Mouse (Mus musculus) kidney, embryonic 15.5 days (tissue): ENCODE measurements around the gene Npl. TPM values are rescaled to one million over a fixed set of nuclear protein-coding genes. Genes with fewer than 3 reads are reported as not detected.

Experiments
- ATAC-seq: fragments of 200-750 bp; cut with Nextera tagmentation; replicated peaks from 2 replicates; pipeline ENCODE4 v1.8.0; 2017; ENCODE audit warnings: moderate TSS enrichment; ENCODE audit not compliant: low FRiP score
- H3K27ac ChIP-seq: fragments of 300-500 bp; sonication (generic); 2 replicates; pipeline ENCODE4 v1.5.1; 2015; ENCODE audit warnings: mild to moderate bottlenecking, inconsistent platforms
- H3K27me3 ChIP-seq: fragments of 300-500 bp; sonication (generic); 2 replicates; pipeline ENCODE4 v1.6.1; 2015; ENCODE audit warnings: inconsistent platforms
- H3K36me3 ChIP-seq: fragments of 300-500 bp; sonication (generic); 2 replicates; pipeline ENCODE4 v1.6.1; 2015; ENCODE audit warnings: inconsistent platforms
- H3K4me1 ChIP-seq: fragments of 300-500 bp; sonication (generic); 2 replicates; pipeline ENCODE4 v1.6.1; 2015; ENCODE audit warnings: inconsistent platforms
- H3K4me2 ChIP-seq: fragments of 300-500 bp; sonication (generic); 2 replicates; pipeline ENCODE4 v1.6.1; 2015; ENCODE audit warnings: moderate library complexity, mild to moderate bottlenecking, inconsistent platforms
- H3K4me3 ChIP-seq: fragments of 300-500 bp; sonication (generic); replicated peaks from 2 replicates; pipeline ENCODE4 v1.5.1; 2015; ENCODE audit warnings: mild to moderate bottlenecking, inconsistent platforms
- H3K9ac ChIP-seq: fragments of 300-500 bp; sonication (generic); 2 replicates; pipeline ENCODE4 v1.6.1; 2015; ENCODE audit warnings: mild to moderate bottlenecking, inconsistent platforms
- H3K9me3 ChIP-seq: fragments of 300-500 bp; sonication (generic); replicated peaks from 2 replicates; pipeline ENCODE4 v1.6.1; 2016; ENCODE audit warnings: inconsistent platforms
- WGBS: fragments of 180-500 bp; shearing (Covaris S2); methylation state at CpG from one replicate; pipeline ENCODE4 v1.1.7; 2015; ENCODE audit warnings: mixed read lengths; 5-methylcytosine and 5-hydroxymethylcytosine counted together
- polyA plus RNA-seq: library from polyadenylated mRNA; unstranded; fragments of >200 nt; fragmentation: Nextera tagmentation; extraction: Ambion mirVana; gene quantifications from 2 replicates; pipeline ENCODE4 v1.2.1, GENCODE M21; 2015

The Npl gene
- polyA plus RNA-seq: 21.4 and 23.3 TPM in 2 replicates

DNA sequence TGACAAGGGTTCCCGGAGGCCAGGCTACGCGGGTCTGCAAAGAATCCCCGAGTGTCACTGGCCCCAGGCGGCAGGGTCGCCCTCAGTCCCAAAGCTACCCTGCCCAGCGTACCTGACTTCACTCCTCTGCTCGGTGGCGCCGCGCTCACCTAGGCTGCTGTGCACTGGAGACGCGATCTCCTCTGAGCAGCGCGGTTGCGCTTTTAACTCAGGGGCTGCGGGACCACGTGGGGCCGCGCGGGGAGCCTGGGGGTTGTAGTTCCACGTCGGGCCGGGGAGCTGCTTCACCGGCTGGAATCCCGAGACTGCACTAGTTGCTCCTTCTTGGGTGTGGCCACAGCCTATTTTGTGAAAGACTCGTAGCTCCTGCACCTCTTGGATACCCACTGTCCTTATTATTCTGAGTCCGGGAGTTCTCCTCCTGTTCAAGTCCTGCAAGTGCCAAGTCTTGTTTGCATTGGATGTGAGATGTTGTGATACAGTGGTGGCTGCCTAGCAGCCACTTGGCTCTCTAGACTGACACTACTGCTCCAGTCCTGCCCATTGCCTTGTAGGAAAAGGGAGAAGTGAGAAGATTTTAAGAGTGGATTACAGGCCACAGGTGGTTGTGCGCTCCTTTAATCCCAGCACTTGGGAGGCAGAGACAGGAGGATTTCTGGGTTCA is at the start of gene Npl:
Npl (minus strand) TSS at position 510 of the 664 bp plus-strand sequence.
- H3K4me3 ChIP-seq: peak within 1 kb of the TSS; percentile 57
- H3K27me3 ChIP-seq: no peaks in the 10 kb centered on the region
- 6% methylated on average over 29 of the region's 29 CpGs for WGBS
- H3K4me2 ChIP-seq: peak within 1 kb of the TSS; percentile 71
- H3K9me3 ChIP-seq: no peaks in the 10 kb centered on the region
- no peaks in the 10 kb centered on the region for H3K36me3 ChIP-seq
- H3K4me1 ChIP-seq: peaks cover 8% of the 10 kb centered on the region; the same call in 1 of the 2 replicates
- H3K27ac ChIP-seq: no peak within 1 kb of the TSS
- ATAC-seq: peak; percentile 90
- peak within 1 kb of the TSS; percentile 54 for H3K9ac ChIP-seq

DNA sequence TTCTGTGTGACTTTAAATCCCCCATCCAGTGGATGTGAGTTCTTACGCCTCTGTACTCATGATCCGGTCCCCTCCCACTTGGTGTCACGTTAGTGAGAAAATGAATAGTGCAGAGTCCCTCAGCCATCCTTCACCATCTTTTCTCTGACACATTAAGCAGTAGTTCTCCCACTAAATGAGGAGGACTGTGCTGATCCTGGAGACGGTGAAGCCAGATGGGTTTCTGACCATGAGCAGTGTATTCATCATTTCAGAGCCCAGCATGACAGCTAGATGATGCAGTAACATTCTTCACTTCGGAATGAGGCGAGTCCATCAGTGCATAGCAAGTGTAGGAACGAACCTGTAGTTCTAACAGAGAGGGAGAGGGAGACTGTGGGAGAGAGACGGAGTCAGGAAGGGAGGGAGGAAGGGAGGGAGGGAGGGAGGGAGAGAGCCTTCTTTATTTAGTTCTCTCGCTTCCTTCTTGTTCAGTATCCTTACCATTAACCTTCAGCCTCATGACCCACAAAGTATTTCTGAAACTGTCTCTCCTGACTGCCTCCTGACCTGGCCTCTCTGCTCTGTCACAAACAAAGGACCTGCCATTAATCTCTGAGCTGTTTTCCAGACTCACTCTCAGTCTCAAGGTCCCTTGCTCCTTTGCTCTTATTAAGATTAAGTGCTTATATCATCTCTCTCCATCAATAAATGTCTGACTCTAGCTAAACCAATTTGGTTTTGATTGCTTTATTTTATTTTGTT is 49.6 kb upstream of the Npl start:
- Histone ChIP-seq H3K9me3 (no peaks in the 10 kb centered on the region), H3K4me3 (no peak overlapping the region), H3K36me3 (no peaks in the 10 kb centered on the region), H3K4me2 (0 out of 2 replicates have a peak overlapping the region, but pooled peaks have one; percentile 0), H3K9ac (no peak overlapping the region), H3K4me1 (peaks cover 18% of the 10 kb centered on the region), H3K27ac (peak overlapping the region; percentile 76), H3K27me3 (no peaks in the 10 kb centered on the region)
- peak; percentile 72 for ATAC-seq
- WGBS: 14% methylated on average over 9 of the region's 9 CpGs

DNA sequence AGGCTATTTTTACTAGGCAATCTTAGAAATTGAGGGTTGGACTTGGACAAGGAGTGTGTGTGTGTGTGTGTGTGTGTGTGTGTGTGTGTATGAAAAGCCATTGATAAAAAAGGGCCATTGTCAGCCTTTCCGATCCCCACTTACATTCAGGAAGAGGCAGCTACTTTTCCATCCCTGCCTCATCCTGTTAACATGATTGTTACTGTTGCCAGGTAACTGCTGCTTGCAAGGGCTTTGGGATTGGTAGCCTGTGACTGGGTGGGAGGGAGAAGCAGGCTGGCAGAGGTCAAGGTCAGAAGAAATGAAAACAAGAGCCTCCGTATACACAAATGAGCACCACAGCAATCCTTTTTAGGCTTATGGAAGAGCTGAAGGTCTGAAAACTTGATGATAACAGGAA is 48.9 kb upstream of the Npl start:
- Histone ChIP-seq H3K4me2 (0 out of 2 replicates have a peak overlapping the region, but pooled peaks have one; percentile 0), H3K4me3 (no peak overlapping the region), H3K36me3 (no peaks in the 10 kb centered on the region), H3K27ac (no peak overlapping the region), H3K9me3 (no peaks in the 10 kb centered on the region), H3K27me3 (no peaks in the 10 kb centered on the region), H3K9ac (no peak overlapping the region), H3K4me1 (peaks cover 18% of the 10 kb centered on the region)
- ATAC-seq: peak; percentile 85
- WGBS: 16% methylated on average over 2 of the region's 2 CpGs

DNA sequence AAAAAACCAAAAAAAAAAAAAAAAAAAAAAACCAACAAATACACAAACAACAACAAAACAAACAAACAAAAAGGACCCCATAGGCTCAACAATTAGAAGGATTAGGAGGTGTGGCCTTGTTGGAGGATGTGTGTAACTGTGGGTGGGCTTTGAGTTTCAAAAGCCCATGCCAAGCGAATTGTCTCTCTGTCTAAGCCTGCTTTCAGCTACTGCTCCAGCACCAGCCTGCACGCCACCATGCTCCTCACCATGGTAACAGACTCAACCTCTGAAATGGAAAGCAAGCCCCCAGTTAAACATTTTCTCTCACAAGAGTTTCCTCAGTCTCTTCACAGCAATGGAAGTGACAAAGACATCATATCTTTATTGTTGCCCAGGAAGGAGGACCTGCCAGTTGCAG is 43.8 kb upstream of the Npl start:
- WGBS: 84% methylated on average over 2 of the region's 2 CpGs
- ATAC-seq: no peak
- Histone ChIP-seq H3K9ac (no peak overlapping the region), H3K4me2 (no peak overlapping the region), H3K36me3 (no peaks in the 10 kb centered on the region), H3K27me3 (no peaks in the 10 kb centered on the region), H3K27ac (no peak overlapping the region), H3K4me3 (no peak overlapping the region), H3K4me1 (no peaks in the 10 kb centered on the region; the same call in 1 of the 2 replicates), H3K9me3 (no peaks in the 10 kb centered on the region)

DNA sequence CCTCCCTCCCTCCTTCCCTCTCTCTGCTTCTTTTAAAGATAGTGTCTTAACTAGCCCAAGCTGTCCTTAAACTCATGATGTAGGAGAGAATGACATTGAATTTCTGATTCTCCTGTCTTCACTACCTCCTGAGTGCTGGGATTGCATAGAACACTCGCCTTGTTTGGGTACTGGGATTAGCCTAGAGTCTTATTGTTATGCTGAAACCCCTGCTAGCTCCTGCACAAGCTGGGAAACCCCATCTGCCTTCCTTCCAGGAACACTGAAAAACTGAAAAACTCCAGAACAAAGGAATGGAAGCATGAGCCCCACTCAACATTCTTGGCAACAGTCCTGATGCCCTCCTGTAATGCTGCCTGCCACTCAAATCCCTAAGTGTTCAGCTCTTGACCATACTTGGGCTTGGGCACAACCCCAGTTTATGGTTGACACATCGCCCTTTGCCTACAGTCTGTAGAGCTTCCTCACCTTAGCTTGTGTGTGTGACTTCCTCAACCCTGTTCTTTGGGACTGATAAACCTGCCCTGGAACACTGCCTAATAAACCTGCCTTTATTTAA is 40.4 kb upstream of the Npl start:
- H3K36me3 ChIP-seq: no peaks in the 10 kb centered on the region
- no peaks in the 10 kb centered on the region for H3K9me3 ChIP-seq
- H3K27ac ChIP-seq: no peak overlapping the region
- WGBS: 78% methylated on average over 2 of the region's 2 CpGs
- no peak for ATAC-seq
- H3K4me1 ChIP-seq: no peaks in the 10 kb centered on the region
- no peak overlapping the region for H3K9ac ChIP-seq
- no peak overlapping the region for H3K4me3 ChIP-seq
- no peak overlapping the region for H3K4me2 ChIP-seq
- H3K27me3 ChIP-seq: no peaks in the 10 kb centered on the region

DNA sequence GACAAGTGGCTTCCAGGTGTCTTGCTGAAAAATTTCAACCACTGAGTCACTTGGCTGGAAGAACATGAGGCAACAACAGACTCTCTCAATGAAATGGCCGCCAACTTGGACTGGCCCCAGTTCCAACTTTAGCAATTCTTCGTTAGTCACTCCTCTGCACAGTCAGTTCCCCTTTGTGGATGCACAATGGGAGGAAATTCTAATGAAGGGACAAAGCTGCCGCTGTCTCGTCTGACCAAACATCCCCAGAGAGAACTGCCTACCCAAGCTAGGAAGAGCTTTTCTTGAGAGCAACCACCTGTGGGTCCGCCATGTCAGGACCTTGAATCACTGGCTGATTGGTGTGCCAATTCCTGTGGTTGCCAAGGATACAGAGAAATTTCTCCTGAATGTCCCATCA is 38.1 kb upstream of the Npl start:
- H3K27me3 ChIP-seq: no peaks in the 10 kb centered on the region
- no peak overlapping the region for H3K27ac ChIP-seq
- no peak overlapping the region for H3K9ac ChIP-seq
- 80% methylated on average over 5 of the region's 5 CpGs for WGBS
- ATAC-seq: no peak
- no peaks in the 10 kb centered on the region for H3K4me1 ChIP-seq
- no peak overlapping the region for H3K4me2 ChIP-seq
- no peaks in the 10 kb centered on the region for H3K36me3 ChIP-seq
- no peaks in the 10 kb centered on the region for H3K9me3 ChIP-seq
- no peak overlapping the region for H3K4me3 ChIP-seq

DNA sequence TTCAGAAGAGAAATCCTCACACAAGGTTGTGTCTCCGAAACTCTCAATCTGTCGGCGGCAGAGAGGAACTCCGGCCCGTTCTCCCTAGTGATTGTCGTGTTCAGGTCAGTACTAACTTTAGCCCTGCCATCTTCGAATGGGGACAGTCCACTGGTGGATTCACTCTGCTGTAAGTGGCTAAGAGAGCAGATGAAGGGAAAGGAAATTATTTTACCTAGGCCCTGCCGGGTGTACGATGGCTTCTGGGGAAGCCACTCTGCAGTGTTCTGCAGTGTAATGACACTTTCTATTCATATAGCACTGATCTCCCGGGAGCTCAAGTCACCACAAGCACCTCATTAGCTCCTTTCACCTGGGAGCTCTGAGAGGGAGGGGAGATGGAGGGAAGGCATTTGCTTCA is 37.0 kb upstream of the Npl start:
- ATAC-seq: no peak
- WGBS: 86% methylated on average over 10 of the region's 10 CpGs
- Histone ChIP-seq H3K4me2 (no peak overlapping the region), H3K4me1 (no peaks in the 10 kb centered on the region), H3K27me3 (no peaks in the 10 kb centered on the region), H3K4me3 (no peak overlapping the region), H3K36me3 (no peaks in the 10 kb centered on the region), H3K27ac (no peak overlapping the region), H3K9me3 (no peaks in the 10 kb centered on the region), H3K9ac (no peak overlapping the region)

DNA sequence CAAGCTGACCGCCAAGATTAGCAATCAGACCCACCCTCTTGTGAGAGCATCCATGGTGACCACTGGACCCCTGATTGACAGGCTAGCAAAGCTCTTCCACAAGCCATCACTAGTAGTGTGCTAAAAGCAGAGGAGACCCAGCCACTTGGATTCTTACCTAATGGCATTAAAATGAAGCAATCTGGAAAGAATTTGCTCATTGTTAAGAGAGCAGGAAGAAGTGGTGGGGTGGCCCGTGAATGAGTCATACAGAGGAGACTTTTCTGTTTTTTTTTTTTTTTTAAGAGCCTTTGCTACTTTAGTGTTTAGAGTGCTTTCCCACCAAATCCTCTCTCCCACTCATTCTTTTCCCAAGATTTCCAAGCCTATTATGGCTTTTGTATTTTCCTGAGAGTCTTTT is 35.9 kb upstream of the Npl start:
- H3K9me3 ChIP-seq: no peaks in the 10 kb centered on the region
- H3K4me2 ChIP-seq: no peak overlapping the region
- no peak overlapping the region for H3K4me3 ChIP-seq
- H3K27me3 ChIP-seq: no peaks in the 10 kb centered on the region
- H3K9ac ChIP-seq: no peak overlapping the region
- no peaks in the 10 kb centered on the region for H3K36me3 ChIP-seq
- H3K27ac ChIP-seq: no peak overlapping the region
- H3K4me1 ChIP-seq: no peaks in the 10 kb centered on the region
- ATAC-seq: no peak
- 73% methylated on average over 2 of the region's 2 CpGs for WGBS

DNA sequence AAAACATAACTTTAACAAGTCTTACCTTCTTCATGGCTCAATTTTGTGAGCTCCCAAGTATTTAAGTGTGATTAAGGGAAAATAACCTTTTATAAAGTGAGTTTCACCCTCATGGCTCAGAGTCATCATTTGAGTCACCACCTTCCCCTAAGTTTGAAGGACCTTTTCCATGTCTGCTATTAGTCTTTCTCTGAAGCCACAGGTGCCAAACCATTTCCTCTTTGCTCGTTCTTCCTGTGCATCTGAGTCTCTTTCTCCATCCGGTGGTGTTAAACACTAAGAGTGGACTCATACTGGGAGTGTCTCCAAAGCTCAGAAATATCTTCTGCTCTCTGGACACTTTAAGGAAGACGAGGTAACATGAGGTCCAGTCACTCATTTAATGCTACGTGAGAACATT is 33.3 kb upstream of the Npl start:
- no peak overlapping the region for H3K4me2 ChIP-seq
- H3K27ac ChIP-seq: no peak overlapping the region
- H3K27me3 ChIP-seq: no peaks in the 10 kb centered on the region
- no peak for ATAC-seq
- H3K9me3 ChIP-seq: no peaks in the 10 kb centered on the region
- no peaks in the 10 kb centered on the region for H3K4me1 ChIP-seq
- H3K36me3 ChIP-seq: no peaks in the 10 kb centered on the region
- H3K9ac ChIP-seq: no peak overlapping the region
- WGBS: 70% methylated on average over 4 of the region's 4 CpGs
- no peak overlapping the region for H3K4me3 ChIP-seq

DNA sequence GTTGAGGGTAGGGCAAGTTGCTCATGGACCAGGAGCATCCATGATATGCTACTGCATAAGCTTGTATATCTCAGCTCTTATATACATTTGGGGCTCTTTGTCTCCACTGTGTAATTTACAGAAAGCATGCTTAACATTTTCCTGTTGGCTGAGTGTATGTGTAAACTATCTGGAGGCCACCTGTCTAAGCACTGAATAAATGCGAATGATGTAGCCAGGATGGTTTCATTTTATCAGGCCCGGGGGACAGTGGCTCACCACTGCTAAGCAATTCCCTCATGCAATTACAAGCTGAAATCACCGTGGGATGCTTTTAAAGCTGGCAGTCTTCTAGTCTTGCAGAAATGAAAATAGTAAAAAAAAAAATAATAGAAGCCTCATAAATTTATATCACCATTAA is 24.9 kb upstream of the Npl start:
- H3K9me3 ChIP-seq: no peaks in the 10 kb centered on the region
- H3K4me2 ChIP-seq: no peak overlapping the region
- no peak overlapping the region for H3K9ac ChIP-seq
- no peak overlapping the region for H3K4me3 ChIP-seq
- 76% methylated on average over 3 of the region's 3 CpGs for WGBS
- no peak for ATAC-seq
- H3K36me3 ChIP-seq: no peaks in the 10 kb centered on the region
- no peak overlapping the region for H3K27ac ChIP-seq
- H3K4me1 ChIP-seq: peaks cover 5% of the 10 kb centered on the region; the same call in 1 of the 2 replicates
- H3K27me3 ChIP-seq: no peaks in the 10 kb centered on the region

DNA sequence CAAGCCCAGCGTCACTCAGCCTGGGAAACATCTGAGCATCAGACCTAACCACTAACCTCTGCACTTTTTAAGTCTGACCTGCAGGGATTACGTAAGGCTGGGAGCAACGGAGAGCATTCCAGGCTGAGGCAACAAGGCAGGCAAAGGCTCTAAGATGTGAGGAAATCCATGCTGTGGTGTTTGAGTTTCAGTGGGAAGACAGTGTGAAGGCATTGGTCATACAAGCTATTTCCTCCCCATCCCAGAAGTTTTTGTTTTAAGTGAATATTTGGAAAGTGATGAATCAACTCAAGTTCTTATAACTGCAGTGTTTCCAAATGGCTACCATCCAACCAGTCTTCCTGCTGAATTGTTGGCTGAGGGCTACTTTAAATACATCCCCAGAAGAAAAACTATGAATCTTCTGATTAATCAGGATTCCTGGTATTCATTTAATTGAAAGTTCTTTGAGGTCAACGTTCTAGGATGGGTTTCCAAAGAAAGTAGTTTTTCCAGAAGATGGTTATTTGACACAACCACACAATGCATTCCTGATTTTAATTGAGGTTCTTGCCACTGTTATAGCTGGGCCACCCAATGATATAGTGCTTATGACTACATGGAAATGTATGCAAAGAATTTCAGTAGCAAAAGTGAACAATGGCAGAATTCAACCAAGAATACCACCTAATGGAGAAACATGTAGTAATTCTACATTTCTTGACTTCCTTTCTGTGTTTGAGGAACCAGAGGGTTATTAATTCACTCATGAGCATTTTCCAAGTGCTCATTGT is 22.6 kb upstream of the Npl start:
- ATAC-seq: no peak

DNA sequence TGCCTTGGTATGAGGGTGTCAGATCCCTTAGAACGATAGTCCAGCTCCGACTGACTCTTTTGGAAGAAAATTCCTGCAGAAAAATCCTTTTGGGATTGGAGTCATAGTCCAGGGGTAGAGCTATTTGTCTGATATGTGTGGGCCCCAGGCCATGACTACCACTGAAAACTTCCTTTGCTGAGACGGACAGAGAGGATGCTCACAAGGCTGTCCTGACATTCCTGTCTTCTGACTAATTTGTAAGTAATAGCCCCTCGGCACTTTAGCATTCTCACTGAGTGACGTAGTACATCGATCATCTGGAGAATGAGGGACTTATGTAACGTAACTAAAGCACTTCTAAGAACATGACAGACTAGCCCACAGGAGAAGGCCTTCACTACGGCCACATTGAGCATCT is 15.9 kb upstream of the Npl start:
- Histone ChIP-seq H3K4me2 (no peak overlapping the region), H3K4me3 (no peak overlapping the region), H3K36me3 (no peaks in the 10 kb centered on the region), H3K9me3 (no peaks in the 10 kb centered on the region), H3K4me1 (no peaks in the 10 kb centered on the region), H3K27ac (no peak overlapping the region), H3K27me3 (0 out of 2 replicates have a peak, but pooled peaks cover 2% of the 10 kb centered on the region), H3K9ac (no peak overlapping the region)
- WGBS: 72% methylated on average over 8 of the region's 8 CpGs
- no peak for ATAC-seq

More for the DNA sequence above, 22.6 kb upstream of the Npl start:
- no peak overlapping the region for H3K4me2 ChIP-seq
- 67% methylated on average over 4 of the region's 4 CpGs for WGBS
- H3K27me3 ChIP-seq: no peaks in the 10 kb centered on the region
- H3K36me3 ChIP-seq: no peaks in the 10 kb centered on the region
- no peak overlapping the region for H3K9ac ChIP-seq
- no peaks in the 10 kb centered on the region for H3K9me3 ChIP-seq
- peaks cover 5% of the 10 kb centered on the region; the same call in 1 of the 2 replicates for H3K4me1 ChIP-seq
- no peak overlapping the region; the same call in 1 of the 2 replicates for H3K27ac ChIP-seq
- no peak overlapping the region for H3K4me3 ChIP-seq
